Mouse (Mus musculus) olfactory bulb, adult 2 months (tissue): Measurements from ENCODE around the gene Crebrf.

Experiments used
- CTCF ChIP-seq: fragments of 200-500 bp; IDR thresholded peaks from 2 replicates; pipeline ENCODE4 v1.5.1; 2012; ENCODE audit warnings: low read depth, mild to moderate bottlenecking, low read length, moderate library complexity; ENCODE audit not compliant: insufficient read depth
- POLR2A ChIP-seq: fragments of 200-500 bp; IDR thresholded peaks from 2 replicates; pipeline ENCODE4 v1.6.1; 2012; ENCODE audit warnings: mild to moderate bottlenecking, low read depth, low read length, moderate library complexity; ENCODE audit not compliant: insufficient read depth

- TF ChIP-seq POLR2A (no peak), CTCF (no peak)
Observed at GRCm38 (mm10) chr17:26688795-26689735, 26.4 kb upstream of the Crebrf start.
